Mouse (Mus musculus): ENCODE data around the gene Clic5. TPM values are rescaled to one million over a fixed set of nuclear protein-coding genes. Genes with fewer than 3 reads are reported as not detected.

Clic5 gene
- polyA plus RNA-seq, 1 experiment from 2014 or later = 0.33 TPM

DNA sequence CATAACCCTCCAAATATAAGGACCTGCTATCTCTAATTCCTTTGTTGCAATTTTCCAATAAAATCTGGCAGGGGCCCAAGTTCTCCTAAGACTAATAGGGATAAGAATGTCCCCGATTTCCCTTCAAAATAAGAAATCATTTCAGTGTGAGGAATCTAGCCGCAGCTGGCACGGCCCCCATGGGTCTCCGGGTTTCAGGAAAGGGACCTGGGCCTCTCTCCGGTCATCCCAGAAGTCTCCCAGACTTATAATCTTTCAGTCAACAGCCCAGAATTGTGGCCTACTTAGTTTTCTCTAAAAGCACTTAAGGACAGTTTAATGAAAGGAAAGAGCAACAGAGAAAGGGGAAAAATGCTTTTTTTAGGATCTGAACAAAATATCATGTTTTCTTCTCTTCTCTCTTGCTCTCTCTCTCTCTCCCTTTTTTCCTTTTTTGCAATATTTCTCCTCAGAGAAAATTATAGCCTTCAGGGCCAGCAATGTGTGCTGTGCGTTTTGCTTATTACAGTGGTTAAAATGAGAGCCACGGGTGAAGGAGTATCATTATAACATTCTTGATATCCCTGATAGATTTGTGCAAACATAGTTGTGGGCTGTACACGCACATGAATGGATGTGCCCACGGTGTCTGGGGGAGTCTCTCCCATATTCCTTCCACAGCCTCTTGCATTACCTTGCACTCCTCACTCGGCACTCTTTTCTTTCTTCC lies 121.7 kb downstream of the Clic5 start:
- Histone ChIP-seq H3K36me3 (ENCODE audit: control insufficient read depth, insufficient read depth, low read length) (no peaks in the 10 kb centered on the region), H3K9ac (ENCODE audit: low read depth, low read length) (no peak overlapping the region), H3K27ac (ENCODE audit: low read length) (no peak overlapping the region), H3K9me3 (replicated peaks; ENCODE audit: control insufficient read depth, low read length, poor library complexity, severe bottlenecking) (no peaks in the 10 kb centered on the region), H3K4me1 (ENCODE audit: control insufficient read depth, insufficient read depth, low read length) (no peaks in the 10 kb centered on the region), H3K4me2 (ENCODE audit: low read length) (no peak overlapping the region), H3K4me3 (ENCODE audit: low read depth, low read length) (no peak overlapping the region), H3K27me3 (ENCODE audit: control insufficient read depth, insufficient read depth, low read depth, low read length) (no peaks in the 10 kb centered on the region)
- WGBS = 78% methylated on average over 10 of the region's 10 CpGs
- no peak for ATAC-seq

DNA sequence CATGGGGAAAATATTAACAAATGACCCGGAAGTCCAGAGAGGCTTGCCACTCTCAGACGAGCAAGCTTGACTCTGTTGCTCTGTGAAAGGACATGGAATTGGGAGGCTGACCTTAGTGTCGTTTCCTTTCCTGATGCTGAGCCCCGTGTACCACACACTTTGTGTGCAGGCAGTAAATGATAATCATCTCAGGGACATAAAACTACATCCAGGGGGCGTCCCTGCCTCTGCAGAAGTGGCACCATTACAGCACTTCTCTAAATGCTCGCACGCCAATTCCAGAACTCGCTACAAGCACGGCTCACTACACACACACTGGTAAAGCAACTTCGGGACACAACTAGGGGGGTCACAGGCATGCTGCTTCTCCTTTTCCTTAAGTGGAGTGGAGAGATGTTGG lies 136.9 kb downstream of the Clic5 start:
- H3K9ac ChIP-seq (ENCODE audit: low read depth, low read length) = no peak overlapping the region
- WGBS = 84% methylated on average over 10 of the region's 10 CpGs
- H3K27ac ChIP-seq (ENCODE audit: low read length) = no peak overlapping the region
- H3K27me3 ChIP-seq (ENCODE audit: control insufficient read depth, insufficient read depth, low read depth, low read length) = no peaks in the 10 kb centered on the region
- H3K4me1 ChIP-seq (ENCODE audit: control insufficient read depth, insufficient read depth, low read length) = peaks cover 2% of the 10 kb centered on the region; the same call in 1 of the 2 replicates
- H3K36me3 ChIP-seq (ENCODE audit: control insufficient read depth, insufficient read depth, low read length) = no peaks in the 10 kb centered on the region
- no peak for ATAC-seq
- no peaks in the 10 kb centered on the region for H3K9me3 ChIP-seq (replicated peaks; ENCODE audit: control insufficient read depth, low read length, poor library complexity, severe bottlenecking)
- H3K4me3 ChIP-seq (ENCODE audit: low read depth, low read length) = no peak overlapping the region
- no peak overlapping the region for H3K4me2 ChIP-seq (ENCODE audit: low read length)

- ATAC-seq = no peak
- Histone ChIP-seq H3K4me1 (ENCODE audit: control insufficient read depth, insufficient read depth, low read length) (no peaks in the 10 kb centered on the region), H3K9ac (ENCODE audit: low read depth, low read length) (no peak overlapping the region), H3K27me3 (ENCODE audit: control insufficient read depth, insufficient read depth, low read depth, low read length) (no peaks in the 10 kb centered on the region), H3K4me3 (ENCODE audit: low read depth, low read length) (no peak overlapping the region), H3K4me2 (ENCODE audit: low read length) (no peak overlapping the region), H3K36me3 (ENCODE audit: control insufficient read depth, insufficient read depth, low read length) (no peaks in the 10 kb centered on the region), H3K27ac (ENCODE audit: low read length) (no peak overlapping the region), H3K9me3 (replicated peaks; ENCODE audit: control insufficient read depth, low read length, poor library complexity, severe bottlenecking) (no peaks in the 10 kb centered on the region)
- WGBS = 50% methylated on average over 10 of the region's 10 CpGs
These were observed 139.1 kb downstream of the Clic5 start for GRCm38 (mm10) chr17:44327279-44328146.

DNA sequence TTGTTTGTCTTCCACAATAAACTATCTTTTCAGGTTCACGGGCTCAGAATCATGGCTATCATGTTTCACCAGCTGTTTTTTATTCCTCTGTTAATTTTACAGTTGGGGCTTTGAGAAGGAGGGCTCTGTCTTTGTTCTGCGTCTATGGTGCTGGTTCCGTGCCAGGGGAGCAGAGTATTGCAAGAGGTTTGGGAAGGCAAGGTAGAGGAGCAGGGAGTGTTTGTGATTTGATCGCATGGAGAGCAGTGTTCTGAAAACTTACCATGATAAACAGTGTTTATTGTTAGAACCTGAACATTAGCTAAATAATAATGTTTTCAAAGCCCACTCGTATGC lies 139.7 kb downstream of the Clic5 start:
- H3K9me3 ChIP-seq (replicated peaks; ENCODE audit: control insufficient read depth, low read length, poor library complexity, severe bottlenecking) = no peaks in the 10 kb centered on the region
- ATAC-seq = no peak
- WGBS = 71% methylated on average over 5 of the region's 5 CpGs
- no peaks in the 10 kb centered on the region for H3K27me3 ChIP-seq (ENCODE audit: control insufficient read depth, insufficient read depth, low read depth, low read length)
- no peak overlapping the region for H3K27ac ChIP-seq (ENCODE audit: low read length)
- H3K36me3 ChIP-seq (ENCODE audit: control insufficient read depth, insufficient read depth, low read length) = no peaks in the 10 kb centered on the region
- no peaks in the 10 kb centered on the region for H3K4me1 ChIP-seq (ENCODE audit: control insufficient read depth, insufficient read depth, low read length)
- no peak overlapping the region for H3K4me3 ChIP-seq (ENCODE audit: low read depth, low read length)
- H3K4me2 ChIP-seq (ENCODE audit: low read length) = no peak overlapping the region
- no peak overlapping the region for H3K9ac ChIP-seq (ENCODE audit: low read depth, low read length)

Other genes with a start within 250 kb of the Clic5 start
- 138 and 147 TPM in 2 replicates for gene Enpp5, start 109.8 kb upstream of the Clic5 start, polyA plus RNA-seq (2015; fragmentation: Nextera tagmentation; extraction: Ambion mirVana)
- 5.9 and 6.3 TPM in 2 replicates for gene Enpp4, start 82.8 kb upstream of the Clic5 start, polyA plus RNA-seq (2015; fragmentation: Nextera tagmentation; extraction: Ambion mirVana)